Mouse (Mus musculus) heart, postnatal 0 days (tissue): ENCODE measurements around the gene Wnt1. TPM values are rescaled to one million over a fixed set of nuclear protein-coding genes. Genes with fewer than 3 reads are reported as not detected.

ENCODE experiments used
- ATAC-seq: fragments of 200-750 bp; cut with Nextera tagmentation; 2 replicates; pipeline ENCODE4 v1.8.0; 2017; ENCODE audit warnings: low read depth, moderate number of reproducible peaks, moderate library complexity; ENCODE audit not compliant: insufficient read depth
- DNase-seq: peaks from one replicate; pipeline ENCODE4 v3.0.0-alpha.2; 2016; ENCODE audit warnings: low spot score
- H3K27ac ChIP-seq: fragments of 300-500 bp; sonication (generic); 2 replicates; pipeline ENCODE4 v1.5.1; 2014; ENCODE audit warnings: low read depth, mild to moderate bottlenecking
- H3K27me3 ChIP-seq: fragments of 300-500 bp; sonication (generic); 2 replicates; pipeline ENCODE4 v1.6.1; 2014; ENCODE audit warnings: low read length, mixed read lengths; ENCODE audit not compliant: control insufficient read depth, insufficient read depth
- H3K36me3 ChIP-seq: fragments of 300-500 bp; sonication (generic); replicated peaks from 2 replicates; pipeline ENCODE4 v1.6.1; 2014; ENCODE audit warnings: low read length, mixed read lengths; ENCODE audit not compliant: control insufficient read depth, insufficient read depth
- H3K4me1 ChIP-seq: fragments of 300-500 bp; sonication (generic); 2 replicates; pipeline ENCODE4 v1.6.1; 2014; ENCODE audit warnings: antibody characterized with exemption; ENCODE audit not compliant: control insufficient read depth, insufficient read depth
- H3K4me2 ChIP-seq: fragments of 300-500 bp; sonication (generic); 2 replicates; pipeline ENCODE4 v1.6.1; 2014; ENCODE audit warnings: low read depth, mild to moderate bottlenecking, low read length, moderate library complexity
- H3K4me3 ChIP-seq: fragments of 300-500 bp; sonication (generic); 2 replicates; pipeline ENCODE4 v1.5.1; 2014; ENCODE audit warnings: low read depth, low read length
- H3K9ac ChIP-seq: fragments of 300-500 bp; sonication (generic); replicated peaks from 2 replicates; pipeline ENCODE4 v1.6.1; 2014; ENCODE audit warnings: low read depth, low read length, mixed read lengths
- H3K9me3 ChIP-seq: fragments of 300-500 bp; sonication (generic); replicated peaks from 2 replicates; pipeline ENCODE4 v1.6.1; 2016; ENCODE audit warnings: low read length; ENCODE audit not compliant: control insufficient read depth
- CTCF ChIP-seq: IDR thresholded peaks from 2 replicates; pipeline ENCODE4 v1.5.1; 2016; ENCODE audit warnings: antibody characterized with exemption, control low read depth, low read depth
- EP300 ChIP-seq: IDR thresholded peaks from 2 replicates; pipeline ENCODE4 v1.6.1; 2016; ENCODE audit warnings: antibody characterized with exemption, low read depth
- WGBS: fragments of 180-500 bp; shearing (Covaris S2); extraction: QIAGEN DNeasy Blood & Tissue Kit; methylation state at CpG from one replicate; pipeline ENCODE4 v1.1.7; 2014; 5-methylcytosine and 5-hydroxymethylcytosine counted together
- polyA plus RNA-seq: library from polyadenylated mRNA; unstranded; fragments of >200 nt; fragmentation: Nextera tagmentation; extraction: Ambion mirVana; gene quantifications from 2 replicates; pipeline ENCODE4 v1.2.1, GENCODE M21; 2015
- total RNA-seq: library from RNA; depleted of rRNA; stranded (reverse); fragments of >200 nt; gene quantifications from 2 replicates; pipeline ENCODE4 v1.2.3, GENCODE M21; 2014; ENCODE audit warnings: low replicate concordance

Gene Wnt1
- total and polyA plus RNA-seq, 2 experiments from 2014 or later: not detected

DNA sequence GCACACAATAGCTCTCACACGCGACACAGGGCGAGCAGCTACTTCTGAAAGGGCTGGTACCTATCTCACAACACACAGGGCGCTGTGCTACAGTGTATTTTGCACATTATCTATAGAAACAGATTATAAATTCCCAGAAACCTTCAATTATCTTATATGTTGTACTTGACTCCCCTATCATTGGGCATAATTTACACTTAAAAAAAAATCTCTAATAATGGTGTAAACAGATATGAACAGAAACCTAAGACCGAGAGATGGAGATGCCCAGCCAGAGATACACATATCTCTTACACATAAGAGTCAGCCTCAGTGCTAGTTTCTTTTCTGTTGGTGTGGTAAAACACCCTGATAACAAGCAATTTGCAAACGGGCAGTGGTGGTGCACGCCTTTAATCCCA, 38.0 kb downstream of the Wnt1 start:
- TF ChIP-seq EP300 (no peak), CTCF (no peak)
- DNase-seq (no peak), ATAC-seq (no peak)
- Histone ChIP-seq H3K9ac (no peak overlapping the region), H3K4me1 (peaks cover 12% of the 10 kb centered on the region; the same call in 1 of the 2 replicates), H3K36me3 (peaks cover 38% of the 10 kb centered on the region), H3K4me2 (no peak overlapping the region), H3K27me3 (no peaks in the 10 kb centered on the region), H3K27ac (no peak overlapping the region), H3K9me3 (no peaks in the 10 kb centered on the region), H3K4me3 (no peak overlapping the region)
- 71% methylated on average over 7 of the region's 7 CpGs for WGBS

DNA sequence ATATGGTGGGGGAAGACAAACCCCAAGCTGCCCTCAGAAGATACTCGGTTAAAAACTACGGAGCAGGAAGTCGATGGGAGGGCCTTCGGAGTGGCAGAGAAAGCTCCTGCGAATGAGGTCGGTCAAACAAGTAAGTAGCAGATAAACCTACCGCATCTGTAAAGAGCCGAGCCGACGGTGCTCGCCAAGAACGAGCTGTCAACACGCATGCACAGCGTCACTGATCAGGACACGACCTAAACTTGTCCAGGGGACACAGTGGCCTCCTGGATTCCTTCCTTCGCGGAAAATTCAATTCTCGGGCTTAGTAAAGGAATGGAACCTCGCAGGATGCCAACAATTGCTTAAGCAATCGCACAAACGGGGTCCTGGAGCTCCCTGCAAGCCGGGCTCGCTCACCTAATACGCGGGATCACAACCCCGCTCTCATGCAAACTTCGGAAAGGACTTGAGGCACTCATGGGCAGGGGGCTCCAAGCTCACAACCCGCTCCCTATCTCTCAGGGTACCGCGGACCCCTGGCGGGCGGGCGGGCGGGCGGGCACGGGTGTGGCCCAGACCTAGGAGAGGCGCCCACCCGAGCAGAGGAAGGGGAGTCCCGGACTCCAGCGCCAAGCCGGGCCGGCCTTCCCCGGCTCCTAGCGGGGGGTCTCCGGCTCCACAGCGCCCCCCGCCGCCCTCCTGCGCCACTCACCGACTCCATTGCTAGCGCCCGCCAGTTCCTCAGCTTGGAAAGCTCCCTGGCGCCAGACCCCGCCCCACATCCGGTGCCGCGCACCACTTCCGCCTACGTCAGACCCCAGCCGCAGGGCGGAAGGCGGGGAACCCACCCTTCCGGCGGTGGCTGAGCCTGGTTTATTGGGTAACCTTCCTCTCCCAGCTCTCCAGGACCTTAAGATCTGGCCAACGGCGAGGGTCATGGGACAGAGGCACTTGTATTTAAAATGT, 41.4 kb downstream of the Wnt1 start, which contains the start of gene Prkag1:
Prkag1 (minus strand) TSS at position 786 of the 948 bp plus-strand sequence.
- H3K27ac ChIP-seq: peak within 1 kb of the TSS; percentile 99
- H3K27me3 ChIP-seq: no peaks in the 10 kb centered on the region
- peaks cover 12% of the 10 kb centered on the region; the same call in 1 of the 2 replicates for H3K4me1 ChIP-seq
- DNase-seq (peak; percentile 98), ATAC-seq (peak; percentile 96)
- under 1% methylated on average over 59 of the region's 66 CpGs for WGBS
- H3K9me3 ChIP-seq: no peaks in the 10 kb centered on the region
- peak within 1 kb of the TSS; percentile 97 for H3K9ac ChIP-seq
- peaks cover 34% of the 10 kb centered on the region for H3K36me3 ChIP-seq
- peak within 1 kb of the TSS; percentile 92 for H3K4me3 ChIP-seq
- peak within 1 kb of the TSS; percentile 64 for H3K4me2 ChIP-seq
- TF ChIP-seq CTCF (peak; percentile 42; the same call in 1 of the 2 replicates), EP300 (peak; percentile 83)

DNA sequence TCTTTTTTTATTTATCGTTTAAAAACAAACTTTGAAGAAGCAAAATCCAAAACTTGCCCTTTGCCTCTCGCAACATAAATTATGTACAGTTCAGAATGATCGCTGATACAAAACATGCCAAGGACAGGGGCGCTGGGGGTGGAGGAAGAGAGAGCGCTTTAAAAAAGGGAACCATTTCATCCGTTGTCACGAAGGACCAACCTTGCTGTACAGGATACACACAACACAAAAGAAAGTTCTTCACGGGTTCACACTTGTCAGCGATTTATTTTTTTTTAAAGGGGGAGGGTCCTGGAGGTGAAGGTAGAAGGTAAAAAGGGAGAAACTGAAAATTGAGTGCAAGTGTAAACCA, 42.0 kb downstream of the Wnt1 start:
- peak overlapping the region; percentile 92 for H3K4me3 ChIP-seq
- WGBS: 16% methylated on average over 9 of the region's 9 CpGs
- H3K4me2 ChIP-seq: peak overlapping the region; percentile 64
- peaks cover 40% of the 10 kb centered on the region for H3K36me3 ChIP-seq
- DNase-seq (no peak), ATAC-seq (no peak)
- peak overlapping the region; percentile 99 for H3K27ac ChIP-seq
- peak overlapping the region; percentile 97; the same call in 1 of the 2 replicates for H3K9ac ChIP-seq
- H3K27me3 ChIP-seq: no peaks in the 10 kb centered on the region
- no peak for TF ChIP-seq CTCF
- peak; percentile 37; the same call in 1 of the 2 replicates for TF ChIP-seq EP300
- no peaks in the 10 kb centered on the region for H3K9me3 ChIP-seq
- H3K4me1 ChIP-seq: peaks cover 12% of the 10 kb centered on the region; the same call in 1 of the 2 replicates

DNA sequence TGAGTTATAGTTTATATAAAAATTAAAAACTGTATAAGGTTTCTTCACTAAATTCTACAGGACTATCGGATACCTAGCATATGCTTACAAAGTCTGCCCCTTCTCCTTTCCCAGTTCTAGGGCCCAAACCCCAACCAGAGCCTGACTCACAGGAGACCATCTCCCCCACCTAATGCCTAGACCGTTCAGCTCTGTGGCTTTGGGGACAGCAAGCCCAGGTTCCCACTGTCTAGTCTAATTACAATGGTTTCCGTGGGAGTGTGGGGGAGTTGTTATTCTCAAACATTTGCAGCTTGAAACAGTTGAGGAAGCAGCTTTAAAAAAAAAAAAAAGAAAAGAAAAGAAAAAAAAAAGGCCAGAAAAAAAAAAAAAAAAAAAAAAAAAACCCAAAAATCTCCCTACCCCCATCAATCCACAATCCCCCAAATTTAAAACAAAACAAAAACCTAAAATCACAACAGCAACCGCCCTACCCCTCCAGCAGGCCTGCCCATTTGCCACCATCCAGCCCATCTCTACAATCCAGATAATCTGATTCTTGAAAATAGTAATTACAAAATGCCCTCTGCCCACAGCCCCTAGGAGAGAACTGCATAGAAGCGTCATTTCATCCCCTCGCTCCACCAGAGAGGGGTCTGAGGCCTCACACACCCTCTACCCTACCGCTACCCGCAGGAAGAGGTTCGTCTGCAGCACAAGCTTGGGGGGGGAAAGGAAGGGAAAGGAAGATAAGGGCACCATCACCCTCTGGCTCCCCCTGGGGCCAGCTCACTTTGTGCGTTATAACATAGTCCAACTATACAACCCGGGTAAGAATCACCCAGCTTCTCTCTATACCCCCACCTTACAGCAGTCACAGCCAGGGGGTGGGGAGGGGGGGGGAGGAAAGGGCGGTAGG, 42.8 kb downstream of the Wnt1 start:
- Histone ChIP-seq H3K4me1 (peaks cover 12% of the 10 kb centered on the region; the same call in 1 of the 2 replicates), H3K4me2 (peak overlapping the region; percentile 64), H3K9me3 (no peaks in the 10 kb centered on the region), H3K4me3 (no peak overlapping the region), H3K36me3 (peaks cover 48% of the 10 kb centered on the region), H3K27ac (peak overlapping the region; percentile 99), H3K9ac (no peak overlapping the region), H3K27me3 (no peaks in the 10 kb centered on the region)
- ATAC-seq: no peak
- 43% methylated on average over 12 of the region's 12 CpGs for WGBS
- TF ChIP-seq CTCF (no peak), EP300 (no peak)
- no peak for DNase-seq

DNA sequence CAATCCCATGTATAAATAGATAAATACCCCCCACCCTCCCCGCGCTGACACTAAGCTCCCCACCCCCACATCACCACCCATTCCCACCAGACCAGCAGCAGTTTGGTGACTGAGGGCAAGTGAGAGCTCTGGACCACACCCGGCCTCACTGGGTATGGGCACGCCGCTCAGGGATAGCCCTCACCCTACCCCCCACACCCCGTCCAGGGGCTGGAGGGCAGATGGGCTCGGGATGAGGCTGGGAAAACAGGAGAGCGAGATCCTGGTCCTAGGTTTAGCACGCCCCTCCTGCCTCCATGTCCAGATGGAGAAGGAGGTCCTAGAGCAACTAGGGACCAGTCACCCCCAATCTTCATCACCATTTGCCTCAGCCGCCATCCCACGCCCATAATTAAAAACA, 43.6 kb downstream of the Wnt1 start:
- H3K27ac ChIP-seq: 0 out of 2 replicates have a peak overlapping the region, but pooled peaks have one; percentile 74
- H3K36me3 ChIP-seq: peaks cover 51% of the 10 kb centered on the region
- H3K9me3 ChIP-seq: no peaks in the 10 kb centered on the region
- no peak overlapping the region for H3K4me2 ChIP-seq
- H3K9ac ChIP-seq: no peak overlapping the region
- no peak for DNase-seq
- H3K4me1 ChIP-seq: peaks cover 8% of the 10 kb centered on the region; the same call in 1 of the 2 replicates
- WGBS: 88% methylated on average over 11 of the region's 11 CpGs
- no peak overlapping the region for H3K4me3 ChIP-seq
- H3K27me3 ChIP-seq: no peaks in the 10 kb centered on the region
- ATAC-seq: no peak
- TF ChIP-seq CTCF (no peak), EP300 (no peak)
